Mouse (Mus musculus) embryonic facial prominence, embryonic 14.5 days (tissue): ENCODE data around the gene Piezo1. TPM values are rescaled to one million over a fixed set of nuclear protein-coding genes. Genes with fewer than 3 reads are reported as not detected.
"Not testable (repeated sequence)": the region's sequence is repeated elsewhere in the genome, so short reads cannot be mapped to it uniquely, and the experiment has no call there.

Experiments
- ATAC-seq: fragments of 200-750 bp; cut with Nextera tagmentation; 2 replicates; pipeline ENCODE4 v1.8.0; 2017; ENCODE audit warnings: low read depth, moderate number of reproducible peaks, moderate TSS enrichment
- DNase-seq: peaks from one replicate; pipeline ENCODE4 v3.0.0-alpha.2; 2015; ENCODE audit warnings: low spot score
- H3K27ac ChIP-seq: fragments of 300-500 bp; sonication (generic); replicated peaks from 2 replicates; pipeline ENCODE4 v1.5.1; 2014; ENCODE audit warnings: low read depth, mild to moderate bottlenecking, low read length, moderate library complexity
- H3K27me3 ChIP-seq: fragments of 300-500 bp; sonication (generic); replicated peaks from 2 replicates; pipeline ENCODE4 v1.6.1; 2014; ENCODE audit warnings: low read length; ENCODE audit not compliant: control insufficient read depth, insufficient read depth
- H3K36me3 ChIP-seq: fragments of 300-500 bp; sonication (generic); 2 replicates; pipeline ENCODE4 v1.6.1; 2014; ENCODE audit warnings: low read length, mixed read lengths; ENCODE audit not compliant: control insufficient read depth, insufficient read depth
- H3K4me1 ChIP-seq: fragments of 300-500 bp; sonication (generic); 2 replicates; pipeline ENCODE4 v1.6.1; 2014; ENCODE audit warnings: antibody characterized with exemption, low read length; ENCODE audit not compliant: control insufficient read depth, insufficient read depth
- H3K4me2 ChIP-seq: fragments of 300-500 bp; sonication (generic); 2 replicates; pipeline ENCODE4 v1.6.1; 2014; ENCODE audit warnings: low read depth, mild to moderate bottlenecking, low read length, moderate library complexity, mixed read lengths
- H3K4me3 ChIP-seq: fragments of 300-500 bp; sonication (generic); 2 replicates; pipeline ENCODE4 v1.5.1; 2014; ENCODE audit warnings: low read depth, mild to moderate bottlenecking, low read length
- H3K9ac ChIP-seq: fragments of 300-500 bp; sonication (generic); 2 replicates; pipeline ENCODE4 v1.6.1; 2014; ENCODE audit warnings: low read depth, mild to moderate bottlenecking, low read length, moderate library complexity, mixed read lengths
- H3K9me3 ChIP-seq: fragments of 300-500 bp; sonication (generic); 2 replicates; pipeline ENCODE4 v1.6.1; 2016; ENCODE audit warnings: low read length; ENCODE audit not compliant: control insufficient read depth
- WGBS: fragments of 180-500 bp; shearing (Covaris S2); extraction: QIAGEN DNeasy Blood & Tissue Kit; methylation state at CpG from one replicate; pipeline ENCODE4 v1.1.7; 2014; 5-methylcytosine and 5-hydroxymethylcytosine counted together
- polyA plus RNA-seq: library from polyadenylated mRNA; unstranded; fragments of >200 nt; fragmentation: Nextera tagmentation; extraction: Ambion mirVana; gene quantifications from 2 replicates; pipeline ENCODE4 v1.2.1, GENCODE M21; 2014

The Piezo1 gene
- polyA plus RNA-seq, 1 experiment from 2014 or later = 18.7 TPM

- ATAC-seq = no peak
Measured at GRCm38 (mm10) chr8:122574264-122574663, 23.1 kb upstream of the Piezo1 start.

DNA sequence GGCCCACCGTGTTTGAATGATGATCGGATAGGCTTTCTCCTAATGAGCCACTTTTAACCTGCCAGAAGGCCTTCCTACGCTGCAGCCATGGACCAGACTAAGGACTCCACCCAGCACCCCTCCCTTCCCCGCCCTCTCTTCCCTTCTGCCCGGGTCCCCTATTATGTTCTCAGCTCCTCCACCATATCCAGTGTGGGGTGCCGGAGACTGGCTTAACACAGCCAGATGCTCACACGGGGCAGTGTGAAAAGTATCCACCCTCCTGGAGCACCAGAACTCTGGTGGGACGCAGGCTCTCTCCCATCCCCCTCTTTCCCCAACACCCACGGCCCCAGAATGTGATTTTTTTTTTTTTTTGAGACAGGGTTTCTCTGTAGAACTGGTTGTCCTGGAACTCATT is 22.4 kb upstream of the Piezo1 start:
- no peak for ATAC-seq

More at GRCm38 (mm10) chr8:122574264-122574663, 23.1 kb upstream of the Piezo1 start:
- no peak overlapping the region for H3K9ac ChIP-seq
- no peak for DNase-seq
- H3K36me3 ChIP-seq = peaks cover 54% of the 10 kb centered on the region
- WGBS = 61% methylated on average over 3 of the region's 3 CpGs
- H3K4me3 ChIP-seq = no peak overlapping the region
- no peak overlapping the region for H3K27ac ChIP-seq
- H3K4me2 ChIP-seq = no peak overlapping the region
- no peaks in the 10 kb centered on the region for H3K9me3 ChIP-seq
- H3K27me3 ChIP-seq = no peaks in the 10 kb centered on the region
- H3K4me1 ChIP-seq = peaks cover 21% of the 10 kb centered on the region

DNA sequence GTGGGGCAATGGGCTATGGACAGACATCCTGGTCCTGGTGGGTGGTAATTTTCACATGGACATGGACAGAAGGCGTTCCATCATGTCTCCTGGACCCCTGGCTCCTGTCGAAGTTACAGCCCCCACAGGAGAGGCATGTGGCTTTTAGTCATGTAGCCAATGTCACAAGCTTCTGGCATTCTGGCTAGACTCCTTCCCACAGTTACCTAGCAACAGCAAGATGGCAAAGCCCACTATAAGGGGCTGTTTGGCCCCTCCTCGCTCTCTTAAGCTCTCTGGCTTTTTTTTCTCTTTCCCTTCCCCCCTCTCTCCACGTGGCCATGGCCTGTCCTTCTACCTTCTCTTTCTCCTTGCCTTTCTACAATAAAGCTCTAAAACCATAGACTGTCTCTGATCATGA is 22.0 kb upstream of the Piezo1 start:
- not testable (repeated sequence) for ATAC-seq, H3K4me3 ChIP-seq, H3K27me3 ChIP-seq, H3K9me3 ChIP-seq, H3K9ac ChIP-seq, H3K27ac ChIP-seq, H3K4me2 ChIP-seq, DNase-seq
- peaks cover 57% of the 10 kb centered on the region for H3K36me3 ChIP-seq
- H3K4me1 ChIP-seq = peaks cover 25% of the 10 kb centered on the region
- WGBS = 50% methylated on average over 4 of the region's 4 CpGs

More for the DNA sequence above, 22.4 kb upstream of the Piezo1 start:
- Histone ChIP-seq H3K9me3 (no peaks in the 10 kb centered on the region), H3K9ac (no peak overlapping the region), H3K4me3 (no peak overlapping the region), H3K36me3 (peaks cover 57% of the 10 kb centered on the region), H3K27me3 (no peaks in the 10 kb centered on the region), H3K27ac (no peak overlapping the region), H3K4me2 (no peak overlapping the region), H3K4me1 (peaks cover 25% of the 10 kb centered on the region)
- no peak for DNase-seq
- WGBS = 68% methylated on average over 9 of the region's 9 CpGs

GRCm38 (mm10) chr8:122572751-122573150 is 21.6 kb upstream of the Piezo1 start:
- H3K27me3 ChIP-seq = no peaks in the 10 kb centered on the region
- no peaks in the 10 kb centered on the region for H3K9me3 ChIP-seq
- H3K9ac ChIP-seq = no peak overlapping the region
- peaks cover 25% of the 10 kb centered on the region for H3K4me1 ChIP-seq
- H3K27ac ChIP-seq = no peak overlapping the region
- H3K36me3 ChIP-seq = peaks cover 57% of the 10 kb centered on the region
- ATAC-seq = no peak
- DNase-seq = no peak
- H3K4me3 ChIP-seq = no peak overlapping the region
- 89% methylated on average over 3 of the region's 3 CpGs for WGBS
- no peak overlapping the region for H3K4me2 ChIP-seq

- DNase-seq (no peak), ATAC-seq (no peak)
- Histone ChIP-seq H3K4me2 (no peak overlapping the region), H3K4me3 (no peak overlapping the region), H3K27me3 (no peaks in the 10 kb centered on the region), H3K9ac (no peak overlapping the region), H3K9me3 (no peaks in the 10 kb centered on the region), H3K27ac (no peak overlapping the region), H3K4me1 (peaks cover 24% of the 10 kb centered on the region), H3K36me3 (peaks cover 57% of the 10 kb centered on the region)
- WGBS = 95% methylated on average over 16 of the region's 17 CpGs
Measured at GRCm38 (mm10) chr8:122571750-122572267, 20.7 kb upstream of the Piezo1 start.

- DNase-seq (no peak), ATAC-seq (no peak)
- H3K4me2 ChIP-seq = no peak overlapping the region
- H3K4me3 ChIP-seq = no peak overlapping the region
- WGBS = 94% methylated on average over 11 of the region's 11 CpGs
- H3K9me3 ChIP-seq = no peaks in the 10 kb centered on the region
- H3K4me1 ChIP-seq = peaks cover 29% of the 10 kb centered on the region
- no peak overlapping the region for H3K27ac ChIP-seq
- no peaks in the 10 kb centered on the region for H3K27me3 ChIP-seq
- H3K9ac ChIP-seq = no peak overlapping the region
- peaks cover 57% of the 10 kb centered on the region for H3K36me3 ChIP-seq
Measured at GRCm38 (mm10) chr8:122571153-122571552, 20.0 kb upstream of the Piezo1 start.

GRCm38 (mm10) chr8:122569996-122570395 is 18.9 kb upstream of the Piezo1 start:
- no peaks in the 10 kb centered on the region for H3K27me3 ChIP-seq
- H3K27ac ChIP-seq = no peak overlapping the region
- H3K4me3 ChIP-seq = no peak overlapping the region
- WGBS = 95% methylated on average over 16 of the region's 16 CpGs
- peaks cover 18% of the 10 kb centered on the region for H3K4me1 ChIP-seq
- H3K4me2 ChIP-seq = peak overlapping the region; percentile 82; the same call in 1 of the 2 replicates
- H3K9ac ChIP-seq = no peak overlapping the region
- no peaks in the 10 kb centered on the region for H3K9me3 ChIP-seq
- H3K36me3 ChIP-seq = peaks cover 57% of the 10 kb centered on the region
- no peak for DNase-seq
- no peak for ATAC-seq

GRCm38 (mm10) chr8:122569329-122569728 is 18.2 kb upstream of the Piezo1 start:
- H3K9me3 ChIP-seq = no peaks in the 10 kb centered on the region
- 53% methylated on average over 7 of the region's 9 CpGs for WGBS
- ATAC-seq (no peak), DNase-seq (no peak)
- H3K27me3 ChIP-seq = no peaks in the 10 kb centered on the region
- peak overlapping the region; percentile 97 for H3K9ac ChIP-seq
- H3K4me2 ChIP-seq = peak overlapping the region; percentile 82
- peak overlapping the region; percentile 92 for H3K4me3 ChIP-seq
- H3K27ac ChIP-seq = no peak overlapping the region
- peaks cover 16% of the 10 kb centered on the region for H3K4me1 ChIP-seq
- H3K36me3 ChIP-seq = peaks cover 52% of the 10 kb centered on the region

GRCm38 (mm10) chr8:122568881-122569309 is 17.8 kb upstream of the Piezo1 start:
- 8% methylated on average over 10 of the region's 10 CpGs for WGBS
- DNase-seq (peak; percentile 47), ATAC-seq (no peak)
- peak overlapping the region; percentile 82 for H3K4me2 ChIP-seq
- peak overlapping the region; percentile 92 for H3K4me3 ChIP-seq
- no peak overlapping the region; the same call in 1 of the 2 replicates for H3K27ac ChIP-seq
- H3K4me1 ChIP-seq = peaks cover 16% of the 10 kb centered on the region
- H3K9ac ChIP-seq = peak overlapping the region; percentile 97
- peaks cover 48% of the 10 kb centered on the region for H3K36me3 ChIP-seq
- H3K9me3 ChIP-seq = no peaks in the 10 kb centered on the region
- H3K27me3 ChIP-seq = no peaks in the 10 kb centered on the region
